Mouse (Mus musculus) layer of hippocampus, adult 9-11 months (tissue): ENCODE results near the gene Arsk.

Source experiments
- DNase-seq: peaks from one replicate; pipeline ENCODE4 v3.0.0; 2022

The Arsk gene

DNA sequence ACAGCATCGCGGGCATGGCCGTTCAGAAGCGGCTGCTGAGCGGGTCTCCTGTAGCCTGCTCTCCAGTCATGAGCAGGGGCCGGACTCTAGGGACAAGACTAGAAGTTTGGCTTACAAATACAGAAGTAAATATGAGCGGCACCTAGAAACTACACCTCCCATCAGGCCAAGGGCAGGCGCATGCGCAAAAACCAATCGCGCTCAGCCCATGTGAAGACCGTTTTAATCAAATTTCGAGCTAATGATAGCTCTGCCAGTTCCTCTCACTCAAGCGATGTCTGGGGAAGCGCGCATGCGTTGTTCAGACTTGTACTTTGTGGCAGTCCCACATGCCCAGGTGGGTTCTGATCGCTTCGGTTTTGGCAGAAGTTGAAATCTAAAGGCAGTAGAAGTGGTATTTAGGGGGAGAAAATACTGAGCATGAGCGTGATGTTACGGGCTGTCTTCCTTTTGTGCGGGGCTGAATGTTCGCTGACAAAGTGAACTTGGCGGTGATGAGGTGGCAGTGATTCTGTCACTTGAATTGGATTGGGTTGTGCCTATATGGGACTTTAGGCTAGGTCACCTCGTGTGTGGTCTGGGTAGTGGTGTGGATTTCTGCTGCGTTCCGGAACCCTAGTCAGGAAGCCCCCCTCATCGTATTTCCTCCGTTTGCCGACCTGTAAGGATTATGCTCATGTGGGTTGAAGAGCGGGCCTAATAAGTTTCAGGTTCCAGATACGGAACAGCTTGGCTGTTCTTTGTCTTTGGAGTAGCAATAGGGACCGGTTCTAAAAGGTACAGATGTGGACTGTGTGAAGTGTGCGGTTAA is at the start of gene Arsk, which contains the start of gene Ttc37:
Arsk (minus strand) TSS at position 168 of the 811 bp plus-strand sequence.
Ttc37 (plus strand) TSS at position 242 of the 811 bp plus-strand sequence.
- peak; percentile 96 for DNase-seq

GRCm38 (mm10) chr13:76141117-76141808 is 42.8 kb upstream of the Arsk start:
- DNase-seq: no peak

DNA sequence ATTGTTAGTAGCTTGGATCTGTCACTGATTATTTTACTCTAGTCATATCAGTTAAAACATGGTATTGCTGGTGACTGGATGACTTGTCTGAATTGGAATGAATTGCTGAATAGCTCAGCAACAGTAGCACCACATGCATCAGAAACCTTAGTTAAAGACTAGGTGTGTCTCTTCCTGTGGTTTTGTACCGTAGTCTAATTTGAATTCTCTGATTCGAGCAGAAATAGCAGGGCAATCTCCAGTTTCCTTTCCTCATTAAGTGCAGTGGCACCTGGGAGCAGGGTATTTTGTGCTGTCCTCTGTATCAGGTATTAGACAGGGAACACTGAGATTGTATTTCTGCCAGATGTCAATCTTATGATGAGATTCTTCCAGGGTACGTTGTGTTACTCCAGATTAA is 40.4 kb upstream of the Arsk start:
- no peak for DNase-seq

GRCm38 (mm10) chr13:76132415-76132814 is 34.0 kb upstream of the Arsk start:
- no peak for DNase-seq

GRCm38 (mm10) chr13:76128799-76129198 is 30.3 kb upstream of the Arsk start:
- no peak for DNase-seq

DNA sequence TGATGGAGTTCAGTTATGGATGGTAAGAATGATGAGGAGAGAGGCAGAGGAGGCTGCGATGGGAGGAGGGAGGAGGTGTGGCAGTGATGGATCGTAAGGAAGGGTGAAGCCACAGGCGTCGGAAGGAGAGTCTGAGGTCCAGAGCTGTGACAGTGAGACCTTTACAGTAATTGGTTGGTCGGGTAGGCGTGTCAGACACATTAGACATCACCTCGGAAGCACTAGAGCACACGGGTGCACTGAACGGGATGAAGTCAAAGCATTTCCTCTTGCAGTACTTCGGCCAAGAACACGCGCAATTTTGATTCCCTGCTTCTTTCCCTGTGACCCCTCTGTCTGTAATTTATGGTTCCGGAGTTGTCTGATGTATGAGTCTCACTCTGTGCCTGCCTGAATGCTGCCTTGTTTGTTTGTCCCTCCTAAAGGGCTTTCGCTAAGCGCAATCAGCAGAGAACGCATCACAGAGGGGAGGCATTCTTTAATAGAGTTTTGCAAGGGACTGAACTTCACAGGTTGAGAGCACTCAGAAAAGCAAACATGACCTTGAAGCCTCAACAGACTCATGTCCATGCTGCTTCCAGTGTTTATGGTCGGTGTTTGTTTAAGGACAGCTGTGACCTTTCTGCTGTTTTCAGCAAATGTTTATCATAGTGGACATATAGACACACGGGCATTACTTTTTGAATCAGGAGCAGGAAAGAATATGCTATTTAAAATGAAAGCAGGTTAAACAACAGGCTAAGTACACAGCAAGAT is 10.8 kb upstream of the Arsk start:
- no peak for DNase-seq

DNA sequence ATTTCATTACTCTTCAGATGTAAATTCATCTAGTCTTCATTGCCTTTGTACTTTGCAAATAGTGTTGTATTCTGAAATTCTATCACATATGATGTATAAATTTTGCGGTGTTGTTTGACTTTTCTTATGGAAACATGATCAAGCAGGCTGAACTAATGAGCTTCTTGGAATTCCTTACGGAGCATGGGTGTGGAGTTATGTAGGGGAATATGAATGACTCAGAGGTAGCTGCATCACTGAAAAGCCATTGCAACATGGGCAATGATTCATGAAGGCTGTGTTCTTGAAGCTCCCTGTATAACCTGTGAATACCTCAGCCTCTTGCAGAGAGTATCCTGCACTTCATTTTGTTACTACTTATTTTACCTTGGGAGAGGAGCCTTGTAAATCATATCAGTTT is 3.5 kb upstream of the Arsk start:
- DNase-seq: no peak

DNA sequence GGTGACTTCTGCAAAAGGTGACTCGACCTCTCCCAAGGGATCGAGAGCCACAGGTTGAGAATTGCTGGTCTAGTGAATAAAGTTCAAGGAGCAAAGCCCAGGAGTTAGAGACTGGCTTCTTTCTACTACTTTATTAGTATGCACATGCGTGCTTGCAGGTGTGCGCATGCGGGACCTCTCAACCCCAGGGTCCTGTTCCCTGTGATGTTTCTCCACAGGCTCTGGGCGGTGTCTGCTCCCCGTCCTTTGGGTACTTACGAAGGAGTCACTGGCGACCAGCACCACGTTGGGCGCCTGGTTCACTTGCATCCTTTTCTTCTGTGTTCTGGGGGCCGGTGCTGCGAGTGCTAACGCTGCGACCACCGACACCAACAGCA is 356 bp downstream of the Arsk start:
- DNase-seq: no peak

GRCm38 (mm10) chr13:76074323-76074722 is 24.1 kb downstream of the Arsk start:
- DNase-seq: no peak

DNA sequence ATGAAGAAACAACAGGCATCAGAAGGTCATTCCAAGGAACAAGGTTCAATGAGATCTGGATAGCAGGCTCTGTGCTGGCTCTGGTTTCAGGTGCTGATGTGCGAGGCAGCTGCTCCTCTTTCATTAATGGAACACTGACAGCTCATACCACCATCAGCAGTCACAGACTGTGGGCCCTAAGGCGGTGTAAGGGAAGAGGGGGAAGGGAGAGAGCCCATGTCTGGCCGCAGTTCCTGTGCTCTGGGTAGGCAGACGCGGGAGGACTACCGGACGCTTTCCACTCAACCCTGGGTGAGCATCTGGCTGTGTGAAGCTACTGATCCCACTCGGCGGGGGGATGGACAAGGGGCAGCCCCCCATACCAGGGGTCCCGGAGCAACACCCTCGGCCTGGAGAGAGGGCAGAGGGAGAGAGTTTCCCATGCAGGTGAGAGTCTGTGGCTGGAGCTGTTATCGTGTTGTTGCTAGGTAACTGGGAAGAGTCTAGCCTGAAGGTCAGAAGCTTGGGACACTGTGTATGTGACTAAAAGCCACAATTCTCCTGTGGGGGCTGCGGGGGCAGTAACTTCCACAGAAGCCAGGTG is 34.0 kb downstream of the Arsk start:
- no peak for DNase-seq

GRCm38 (mm10) chr13:76063548-76063947 is 34.9 kb downstream of the Arsk start:
- no peak for DNase-seq

DNA sequence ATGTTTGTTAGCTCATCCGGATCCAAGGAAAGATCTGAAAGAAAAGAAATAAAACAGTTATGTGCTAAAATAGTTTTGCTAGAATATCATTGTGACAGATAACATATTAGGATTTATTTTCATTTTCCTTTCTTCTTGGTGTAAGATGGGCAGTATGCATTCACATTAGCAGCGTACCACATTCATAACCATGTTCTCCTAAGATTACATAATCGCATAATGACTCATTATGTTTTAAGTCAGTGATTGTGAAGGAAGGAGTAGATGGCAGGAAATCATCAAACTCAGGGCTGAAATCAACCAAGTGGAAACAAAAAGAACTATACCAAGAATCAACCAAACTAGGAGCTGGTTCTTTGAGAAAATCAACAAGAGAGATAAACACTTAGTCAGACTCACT is 35.9 kb downstream of the Arsk start:
- no peak for DNase-seq

GRCm38 (mm10) chr13:76062126-76062525 is 36.3 kb downstream of the Arsk start:
- DNase-seq: no peak

- no peak for DNase-seq
Measured at GRCm38 (mm10) chr13:76059591-76059990, 38.9 kb downstream of the Arsk start.

DNA sequence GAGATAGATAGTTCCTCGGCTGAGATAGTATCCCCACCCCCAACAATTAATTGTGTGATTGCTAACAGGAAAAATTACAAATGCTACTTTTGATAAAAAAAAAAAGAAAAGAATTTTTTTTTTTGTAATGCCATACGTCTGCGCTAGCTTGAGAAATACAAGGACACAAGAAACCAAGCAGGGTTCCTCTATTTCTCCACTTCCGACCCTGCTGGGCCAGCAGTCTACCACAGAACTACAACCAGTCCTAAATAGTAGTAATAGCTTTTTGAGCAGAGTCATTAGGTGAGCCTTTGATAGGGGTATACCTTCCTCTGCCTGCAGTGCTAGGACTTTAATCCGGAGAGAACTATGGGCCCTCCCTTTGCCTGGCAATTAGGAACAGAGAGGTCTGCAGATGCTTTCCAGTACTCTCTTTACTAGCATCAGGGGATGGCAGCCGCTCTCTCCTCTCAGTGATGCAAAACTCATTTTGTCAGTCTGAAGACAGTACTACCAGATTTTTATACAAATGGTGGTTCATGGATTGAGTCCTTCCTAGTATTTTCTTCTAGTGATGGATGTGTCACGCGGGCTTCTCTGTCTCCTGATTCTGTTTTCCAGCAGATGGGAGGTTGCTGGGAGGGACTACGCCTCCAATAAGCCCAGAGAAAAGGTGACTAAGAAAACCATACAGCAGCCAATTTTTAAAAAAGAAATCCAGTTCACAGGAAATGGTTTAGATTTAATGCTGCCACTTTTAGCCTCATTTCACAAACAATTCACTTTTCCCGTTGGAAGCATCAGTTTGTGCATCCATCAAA is 41.0 kb downstream of the Arsk start:
- DNase-seq: peak; percentile 41

- DNase-seq: no peak
Measured at GRCm38 (mm10) chr13:76056896-76057266, 41.6 kb downstream of the Arsk start, which contains the start of gene Gpr150. Gene Gpr150 (minus strand): TSS chr13:76056996.

DNA sequence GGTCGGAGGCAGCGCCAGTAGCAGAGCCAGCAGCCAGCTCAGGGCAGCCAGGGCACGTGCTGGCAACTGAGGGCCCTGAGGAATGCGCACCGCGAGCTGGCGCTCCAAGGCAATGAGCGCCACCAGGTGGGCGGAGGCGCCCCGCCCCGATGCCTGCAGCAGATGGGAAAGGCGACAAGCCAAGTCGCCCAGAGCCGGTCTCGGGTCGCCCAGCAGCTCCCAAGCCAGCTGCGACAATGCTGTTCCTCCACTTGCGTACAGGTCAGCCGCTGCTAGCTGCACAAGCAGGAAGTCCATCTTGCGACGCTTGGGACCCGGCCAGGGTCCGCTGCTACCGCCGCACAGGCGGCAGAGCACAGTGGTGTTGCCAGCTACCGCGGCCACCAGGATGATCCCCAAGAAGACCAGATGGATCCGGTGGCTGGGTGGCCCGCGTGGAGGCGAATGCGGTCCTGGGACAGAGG is 42.2 kb downstream of the Arsk start:
- peak; percentile 72 for DNase-seq

GRCm38 (mm10) chr13:76055391-76056232 is 42.8 kb downstream of the Arsk start:
- peak; percentile 22 for DNase-seq

DNA sequence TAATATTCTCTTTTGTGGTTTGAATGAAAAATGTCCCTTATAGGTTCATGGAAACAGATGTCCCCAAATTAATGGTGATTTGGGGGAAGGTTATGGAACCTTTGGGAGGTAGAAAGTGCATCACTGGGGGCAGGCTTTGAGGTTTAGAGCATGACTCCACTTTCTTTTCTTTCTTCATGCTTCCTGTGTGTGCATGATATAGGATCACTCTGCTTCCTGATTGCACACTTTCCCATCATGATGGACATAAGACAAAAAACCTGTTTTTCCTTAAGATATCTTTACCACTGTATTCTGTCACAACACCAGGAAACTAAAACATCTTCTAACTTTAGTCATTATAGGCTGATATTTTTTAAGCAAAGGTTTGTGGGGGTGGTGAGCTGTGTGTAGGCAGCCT is 53.5 kb downstream of the Arsk start:
- no peak for DNase-seq

GRCm38 (mm10) chr13:76042455-76042854 is 56.0 kb downstream of the Arsk start:
- DNase-seq: no peak

GRCm38 (mm10) chr13:76024588-76024987 is 73.9 kb downstream of the Arsk start:
- DNase-seq: no peak
